Mouse (Mus musculus): ENCODE data around the gene Gm38431. TPM values are rescaled to one million over a fixed set of nuclear protein-coding genes. Genes with fewer than 3 reads are reported as not detected.
A peak's percentile ranks its signal among the peaks of the same experiment; 100 is the strongest.

The Gm38431 gene
- total RNA-seq, 2 experiments from 2014 or later = 2.2 to 4.2 TPM

DNA sequence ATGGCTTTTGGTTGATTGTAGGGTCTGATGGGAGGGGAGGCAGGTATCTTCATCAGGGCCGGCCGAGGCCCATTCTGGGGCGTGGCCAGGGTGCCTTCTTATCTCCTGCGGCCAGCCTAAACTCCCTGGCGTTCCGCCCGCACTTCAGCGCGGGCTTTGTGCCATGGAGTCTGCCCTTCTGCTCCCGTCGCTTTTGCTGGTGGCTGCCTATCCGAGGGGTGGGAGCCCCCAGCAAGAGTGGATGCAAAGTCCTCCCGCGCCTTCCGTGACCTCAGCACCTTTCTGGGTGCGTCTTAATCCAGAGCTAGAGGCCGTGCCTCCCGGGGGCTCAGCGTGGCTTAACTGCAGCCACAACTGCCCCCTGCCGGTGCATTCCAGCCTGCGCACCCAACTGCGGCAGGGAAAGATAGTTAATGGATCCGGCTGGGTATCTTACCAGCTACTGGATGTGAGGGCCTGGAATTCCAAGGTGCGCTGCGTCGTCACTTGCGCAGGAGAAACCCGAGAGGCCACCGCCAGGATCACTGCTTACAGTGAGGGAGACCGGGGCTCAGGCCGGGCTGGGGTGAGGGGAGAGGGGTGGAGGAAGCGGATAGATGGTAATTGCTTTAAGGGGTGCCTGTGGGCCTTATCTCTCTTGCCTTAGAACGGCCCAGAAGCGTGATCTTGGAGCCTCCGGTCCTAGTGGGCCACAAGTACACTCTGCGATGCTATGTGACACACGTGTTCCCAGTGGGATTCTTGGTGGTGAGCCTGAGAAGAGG lies 62.3 kb downstream of the Gm38431 start, which contains the start of gene Icam4:
Gene Icam4, plus strand, starts transcription at position 83 of the 764 bp plus-strand sequence.
- Histone ChIP-seq H3K27ac (no peak within 1 kb of the TSS), H3K4me3 (peak within 1 kb of the TSS; percentile 44)
- intact Hi-C loops (cut with DNase I) = loop anchor here (2.0 to 5.0 kb wide), 4 partner anchors 27 to 108 kb away; partner anchors contain the start of genes Gm38431, Mrpl4 and Raver1
- TF ChIP-seq CTCF (IDR thresholded peaks at IDR 0.05) = peak; percentile 91
- peak; percentile 75 to 79 for DNase-seq (ENCODE audit: extremely low spot score in 1 of 2, low spot score in 2 of 2)

- TF ChIP-seq CTCF (IDR thresholded peaks at IDR 0.05) = no peak
- no peak for DNase-seq (ENCODE audit: extremely low spot score in 1 of 2, low spot score in 2 of 2)
- Histone ChIP-seq H3K27ac (no peak overlapping the region), H3K4me3 (no peak overlapping the region)
- intact Hi-C loops (cut with DNase I) = loop anchor here (2.0 kb wide), 1 partner anchor 26 kb away; the partner anchor contains the start of gene Mrpl4
These were observed 63.2 kb downstream of the Gm38431 start for GRCm38 (mm10) chr9:21028560-21029110.

GRCm38 (mm10) chr9:21027774-21028290 lies 64.0 kb downstream of the Gm38431 start:
- no peak overlapping the region for H3K4me3 ChIP-seq
- TF ChIP-seq CTCF (IDR thresholded peaks at IDR 0.05) = no peak
- no peak overlapping the region for H3K27ac ChIP-seq
- no peak for DNase-seq (ENCODE audit: extremely low spot score in 1 of 2, low spot score in 2 of 2)
- intact Hi-C loops (cut with DNase I) = loop anchor here (2.0 kb wide), 1 partner anchor 25 kb away; the partner anchor contains the start of gene Mrpl4

DNA sequence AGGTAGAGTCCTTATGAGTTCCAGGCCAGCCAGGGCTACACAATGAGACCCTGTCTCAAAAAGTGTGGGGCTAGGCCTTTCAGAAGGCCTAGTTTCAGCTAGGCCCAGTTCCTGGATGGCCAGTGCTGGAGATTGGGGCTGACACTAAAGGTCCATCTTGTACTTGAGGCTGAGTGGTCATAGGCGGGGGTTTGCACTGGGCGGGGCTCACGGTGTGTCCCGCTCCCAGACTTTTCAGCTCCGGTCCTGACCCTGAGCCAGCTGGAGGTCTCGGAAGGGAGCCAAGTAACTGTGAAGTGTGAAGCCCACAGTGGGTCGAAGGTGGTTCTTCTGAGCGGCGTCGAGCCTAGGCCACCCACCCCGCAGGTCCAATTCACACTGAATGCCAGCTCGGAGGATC lies 64.9 kb downstream of the Gm38431 start:
- intact Hi-C loops (cut with DNase I) = no loop called here
- no peak for TF ChIP-seq CTCF (IDR thresholded peaks at IDR 0.05)
- Histone ChIP-seq H3K27ac (no peak overlapping the region), H3K4me3 (no peak overlapping the region)
- no peak for DNase-seq (ENCODE audit: extremely low spot score in 1 of 2, low spot score in 2 of 2)

GRCm38 (mm10) chr9:21025258-21025810 lies 66.5 kb downstream of the Gm38431 start:
- no peak for DNase-seq (ENCODE audit: extremely low spot score in 1 of 2, low spot score in 2 of 2)
- H3K27ac ChIP-seq = no peak overlapping the region
- H3K4me3 ChIP-seq = no peak overlapping the region
- TF ChIP-seq CTCF (IDR thresholded peaks at IDR 0.05) = no peak
- intact Hi-C loops (cut with DNase I) = no loop called here

GRCm38 (mm10) chr9:21022726-21023125 lies 69.1 kb downstream of the Gm38431 start:
- H3K4me3 ChIP-seq = no peak overlapping the region
- intact Hi-C loops (cut with DNase I) = no loop called here
- no peak for DNase-seq (ENCODE audit: extremely low spot score in 1 of 2, low spot score in 2 of 2)
- no peak overlapping the region for H3K27ac ChIP-seq
- no peak for TF ChIP-seq CTCF (IDR thresholded peaks at IDR 0.05)

GRCm38 (mm10) chr9:21022288-21022687 lies 69.5 kb downstream of the Gm38431 start:
- TF ChIP-seq CTCF (IDR thresholded peaks at IDR 0.05) = no peak

GRCm38 (mm10) chr9:21021363-21021762 lies 70.4 kb downstream of the Gm38431 start:
- no peak overlapping the region for H3K4me3 ChIP-seq
- intact Hi-C loops (cut with DNase I) = no loop called here
- no peak for TF ChIP-seq CTCF (IDR thresholded peaks at IDR 0.05)

More at GRCm38 (mm10) chr9:21022288-21022687, 69.5 kb downstream of the Gm38431 start:
- Histone ChIP-seq H3K27ac (no peak overlapping the region), H3K4me3 (no peak overlapping the region)
- intact Hi-C loops (cut with DNase I) = no loop called here
- no peak for DNase-seq (ENCODE audit: extremely low spot score in 1 of 2, low spot score in 2 of 2)

GRCm38 (mm10) chr9:21018600-21018999 lies 73.2 kb downstream of the Gm38431 start:
- no peak for DNase-seq (ENCODE audit: extremely low spot score in 1 of 2, low spot score in 2 of 2)
- Histone ChIP-seq H3K4me3 (no peak overlapping the region), H3K27ac (no peak overlapping the region)
- intact Hi-C loops (cut with DNase I) = no loop called here
- no peak for TF ChIP-seq CTCF (IDR thresholded peaks at IDR 0.05)

More at GRCm38 (mm10) chr9:21021363-21021762, 70.4 kb downstream of the Gm38431 start:
- no peak overlapping the region for H3K27ac ChIP-seq
- no peak for DNase-seq (ENCODE audit: extremely low spot score in 1 of 2, low spot score in 2 of 2)

Small RNA genes within 50 kb of the gene (microRNA-seq; reads per million reads assigned to microRNA genes)
- gene Mir1900 (0 reads per million in 2 experiments), gene Mir7082 (0.48 to 0.49 reads per million in 2 experiments)

Other genes with a start within 250 kb of the Gm38431 start
- gene A230050P20Rik, start 223.4 kb downstream of the Gm38431 start, total RNA-seq (2021) = 10 to 100 TPM; 84.3 to 88.2 TPM
- gene Angptl6, start 212.3 kb downstream of the Gm38431 start, total RNA-seq (2021) = 10 to 100 TPM in 1 of 2 experiments, 1 to 10 TPM in 1; 9.8 to 10.1 TPM
- 10 to 100 TPM; 25.6 to 26.3 TPM for gene Ppan, start 203.8 kb downstream of the Gm38431 start, total RNA-seq (2021)
- gene Eif3g, start 193.4 kb downstream of the Gm38431 start, total RNA-seq (2021) = 100 to 1,000 TPM; 118 to 122 TPM
- gene Dnmt1, start 132.1 kb downstream of the Gm38431 start, total RNA-seq (2021) = 10 to 100 TPM; 44.5 to 44.6 TPM
- gene S1pr2, start 115.2 kb downstream of the Gm38431 start, total RNA-seq (2021) = 1 to 10 TPM; 3.2 to 4.4 TPM
- gene Mrpl4, start 89.3 kb downstream of the Gm38431 start, total RNA-seq (2021) = 10 to 100 TPM; 59.2 to 64.2 TPM
- gene Icam1, start 76.0 kb downstream of the Gm38431 start, total RNA-seq (2021) = 1 to 10 TPM; 2.0 to 3.6 TPM
- 1 to 10 TPM; 1.5 to 1.6 TPM for gene Icam4, start 62.6 kb downstream of the Gm38431 start, total RNA-seq (2021)
- gene Icam5, start 59.9 kb downstream of the Gm38431 start, total RNA-seq (2021) = 100 to 1,000 TPM; 230 to 248 TPM
- 1 to 10 TPM in 1 of 2 experiments, not detected in 1; 1.3 TPM for gene Zglp1, start 24.9 kb downstream of the Gm38431 start, total RNA-seq (2021)
- gene Gm49373, start 18.9 kb downstream of the Gm38431 start, total RNA-seq (2021) = 1 to 10 TPM; 1.7 to 3.2 TPM
- 10 to 100 TPM; 62.4 to 64.3 TPM for gene Fdx1l, start 18.4 kb downstream of the Gm38431 start, total RNA-seq (2021)
- gene Raver1, start within 50 bp of the Gm38431 start, total RNA-seq (2021) = 10 to 100 TPM; 28.0 to 29.0 TPM
- 10 to 100 TPM; 13.2 to 14.6 TPM for gene Tyk2, start 39.2 kb upstream of the Gm38431 start, total RNA-seq (2021)
- gene Cdc37, start 58.0 kb upstream of the Gm38431 start, total RNA-seq (2021) = 100 to 1,000 TPM; 141 to 143 TPM
- gene Pde4a, start 73.7 kb upstream of the Gm38431 start, total RNA-seq (2021) = 100 to 1,000 TPM; 101 to 106 TPM
- gene Keap1, start 147.4 kb upstream of the Gm38431 start, total RNA-seq (2021) = 10 to 100 TPM; 53.0 to 53.7 TPM
- 1 to 10 TPM; 6.8 to 8.3 TPM for gene S1pr5, start 156.4 kb upstream of the Gm38431 start, total RNA-seq (2021)
- gene Atg4d, start 173.3 kb upstream of the Gm38431 start, total RNA-seq (2021) = 10 to 100 TPM; 45.3 to 49.5 TPM
- 10 to 100 TPM; 43.3 to 46.1 TPM for gene Kri1, start 196.0 kb upstream of the Gm38431 start, total RNA-seq (2021)
- gene Cdkn2d, start 199.4 kb upstream of the Gm38431 start, total RNA-seq (2021) = 10 to 100 TPM; 47.9 to 54.6 TPM
- gene Ap1m2, start 220.3 kb upstream of the Gm38431 start, total RNA-seq (2021) = 1 to 10 TPM; 1.2 to 2.4 TPM
- 10 to 100 TPM; 47.5 to 53.6 TPM for gene Slc44a2, start 228.7 kb upstream of the Gm38431 start, total RNA-seq (2021)